Mouse (Mus musculus) ES-E14 (cell line): ENCODE data around the gene Ccn2. TPM values are rescaled to one million over a fixed set of nuclear protein-coding genes. Genes with fewer than 3 reads are reported as not detected.
"Not testable (repeated sequence)": the region's sequence is repeated elsewhere in the genome, so short reads cannot be mapped to it uniquely, and the experiment has no call there.

Experiments
- DNase-seq: peaks from one replicate; pipeline ENCODE4 v3.0.0-alpha.2; 2013; ENCODE audit warnings: low read depth, low spot score
- H3K27ac ChIP-seq: 2 replicates; pipeline ENCODE4 v1.5.1; 2012; ENCODE audit warnings: low read depth, mild to moderate bottlenecking, low read length, moderate library complexity, mixed read lengths; ENCODE audit not compliant: poor library complexity, insufficient read depth, severe bottlenecking
- H3K36me3 ChIP-seq: 2 replicates; pipeline ENCODE4 v1.6.1; 2012; ENCODE audit warnings: mild to moderate bottlenecking, low read length, moderate library complexity, mixed read lengths; ENCODE audit not compliant: control insufficient read depth, poor library complexity, insufficient read depth, severe bottlenecking
- H3K4me1 ChIP-seq, 2 experiments: fragments of 150-350 bp in 1 of 2; sonication (generic) in 1 of 2; 2 replicates each; pipeline ENCODE4 v1.6.1; 2012; ENCODE audit warnings: low read length in 2 of 2, mild to moderate bottlenecking in 1 of 2, mixed read lengths in 1 of 2; ENCODE audit not compliant: control insufficient read depth in 2 of 2, insufficient read depth in 2 of 2, poor library complexity in 1 of 2
- H3K4me3 ChIP-seq, 2 experiments: fragments of 150-350 bp in 1 of 2; sonication (generic) in 1 of 2; 2 replicates each; pipeline ENCODE4 v1.5.1; 2012; ENCODE audit warnings: low read length in 2 of 2, low read depth in 1 of 2, mild to moderate bottlenecking in 1 of 2, mixed read lengths in 1 of 2; ENCODE audit not compliant: insufficient read depth in 1 of 2, poor library complexity in 1 of 2, severe bottlenecking in 1 of 2
- H3K9ac ChIP-seq: 2 replicates; pipeline ENCODE4 v1.6.1; 2012; ENCODE audit warnings: low read depth, mild to moderate bottlenecking, low read length, mixed read lengths; ENCODE audit not compliant: poor library complexity, insufficient read depth, severe bottlenecking
- H3K9me3 ChIP-seq: fragments of 150-350 bp; sonication (generic); 2 replicates; pipeline ENCODE4 v1.6.1; 2012; ENCODE audit warnings: low read depth, mild to moderate bottlenecking, low read length; ENCODE audit not compliant: control insufficient read depth, insufficient read depth
- CHD2 ChIP-seq: IDR thresholded peaks from 2 replicates; pipeline ENCODE4 v1.6.1; 2014; ENCODE audit warnings: mild to moderate bottlenecking, low read depth, low read length, inconsistent platforms
- HCFC1 ChIP-seq: IDR thresholded peaks from 2 replicates; pipeline ENCODE4 v1.6.1; 2012; ENCODE audit warnings: low read length, inconsistent platforms, borderline replicate concordance; ENCODE audit not compliant: insufficient read depth
- MAFK ChIP-seq: IDR thresholded peaks from 2 replicates; pipeline ENCODE4 v1.6.1; 2014; ENCODE audit warnings: mild to moderate bottlenecking, low read depth, low read length, inconsistent platforms; ENCODE audit not compliant: insufficient read depth
- ZC3H11A ChIP-seq: IDR thresholded peaks from 2 replicates; pipeline ENCODE4 v1.6.1; 2012; ENCODE audit warnings: low read depth, mild to moderate bottlenecking, inconsistent platforms, low read length, borderline replicate concordance
- ZNF384 ChIP-seq: IDR thresholded peaks from 2 replicates; pipeline ENCODE4 v1.6.1; 2012; ENCODE audit warnings: low read depth, low read length, inconsistent platforms
- in situ Hi-C, 2 experiments: fragments of 600-800 bp; cut with MboI; formaldehyde crosslinking; loops; one replicate each; pipeline ENCODE4 v1.15.1; 2025; ENCODE audit warnings: low sequenced_read_pairs in 2 of 2, inconsistent platforms in 1 of 2; ENCODE audit not compliant: unreplicated experiment in 2 of 2
- total RNA-seq: library from RNA; depleted of rRNA; stranded (reverse); fragments of 300-350 nt; gene quantifications from 2 replicates; pipeline ENCODE4 v1.2.3, GENCODE M21; 2012

Gene Ccn2
- total RNA-seq, 1 experiment: 147 TPM

- Histone ChIP-seq H3K9ac (no peak overlapping the region), H3K27ac (no peak overlapping the region), H3K9me3 (no peaks in the 10 kb centered on the region), H3K36me3 (no peaks in the 10 kb centered on the region), H3K4me1 (peaks cover 1 to 7% of the 10 kb centered on the region in 2 experiments; a peak in 2 of 4 replicates), H3K4me3 (no peak overlapping the region)
- TF ChIP-seq CHD2: no peak
- TF ChIP-seq ZNF384: no peak
- no peak for TF ChIP-seq HCFC1
- TF ChIP-seq ZC3H11A: no peak
- no peak for TF ChIP-seq MAFK
- in situ Hi-C loops: loop anchor here (10.0 to 25.0 kb wide), 5 partner anchors 228 to 828 kb away; partner anchors contain the start of genes Rps12 (in 1 of the 2), Slc18b1 (in 1 of the 2), Taar4 (in 1 of the 2) and Taar5 (in 1 of the 2)
- no peak for DNase-seq
These were observed 20.6 kb downstream of the Ccn2 start for GRCm38 (mm10) chr10:24615799-24616198.

- not testable (repeated sequence) for H3K4me1 ChIP-seq, H3K4me3 ChIP-seq, H3K36me3 ChIP-seq, H3K9ac ChIP-seq, DNase-seq, H3K9me3 ChIP-seq
- in situ Hi-C loops: loop anchor here (10.0 to 25.0 kb wide), 5 partner anchors 229 to 829 kb away; partner anchors contain the start of genes Rps12 (in 1 of the 2), Slc18b1 (in 1 of the 2), Taar4 (in 1 of the 2) and Taar5 (in 1 of the 2)
- H3K27ac ChIP-seq: peak overlapping the region; percentile 42; the same call in 1 of the 2 replicates
These were observed 21.3 kb downstream of the Ccn2 start for GRCm38 (mm10) chr10:24616572-24616971.

- no peak for DNase-seq
- no peak overlapping the region for H3K9ac ChIP-seq
- no peak overlapping the region for H3K4me3 ChIP-seq
- peaks cover 1 to 5% of the 10 kb centered on the region in 2 experiments; a peak in 2 of 4 replicates for H3K4me1 ChIP-seq
- no peaks in the 10 kb centered on the region for H3K36me3 ChIP-seq
- in situ Hi-C loops: loop anchor here (25.0 kb wide), 4 partner anchors 234 to 834 kb away; partner anchors contain the start of genes Rps12 (in 1 of the 2), Slc18b1 (in 1 of the 2), Taar4 (in 1 of the 2) and Taar5 (in 1 of the 2)
- TF ChIP-seq ZC3H11A (peak; percentile 62; the same call in 1 of the 2 replicates), MAFK (no peak)
- no peak overlapping the region for H3K27ac ChIP-seq
- no peaks in the 10 kb centered on the region for H3K9me3 ChIP-seq
These were observed 26.3 kb downstream of the Ccn2 start for GRCm38 (mm10) chr10:24621572-24621971.

- no peak overlapping the region for H3K9ac ChIP-seq
- in situ Hi-C loops: loop anchor here (25.0 kb wide), 4 partner anchors 235 to 835 kb away; partner anchors contain the start of genes Rps12 (in 1 of the 2), Slc18b1 (in 1 of the 2), Taar4 (in 1 of the 2) and Taar5 (in 1 of the 2)
- DNase-seq: peak; percentile 73
- H3K9me3 ChIP-seq: no peaks in the 10 kb centered on the region
- TF ChIP-seq HCFC1 (no peak), ZC3H11A (peak; percentile 86), ZNF384 (peak; percentile 66)
- H3K27ac ChIP-seq: no peak overlapping the region
- peaks cover 1 to 3% of the 10 kb centered on the region in 2 experiments; a peak in 2 of 4 replicates for H3K4me1 ChIP-seq
- H3K4me3 ChIP-seq: no peak overlapping the region
- no peaks in the 10 kb centered on the region for H3K36me3 ChIP-seq
These were observed 27.3 kb downstream of the Ccn2 start for GRCm38 (mm10) chr10:24622586-24622985.
